Mouse (Mus musculus) spleen, postnatal 14 days (tissue): ENCODE results near the gene Galnt7.

Experiments used
- DNase-seq, 2 experiments: peaks; one replicate each; pipeline ENCODE4 v3.0.0; 2021 to 2022; ENCODE audit warnings: low spot score in 2 of 2

Galnt7 gene

GRCm38 (mm10) chr8:57628787-57629664 lies 23.8 kb downstream of the Galnt7 start:
- no peak for DNase-seq

DNA sequence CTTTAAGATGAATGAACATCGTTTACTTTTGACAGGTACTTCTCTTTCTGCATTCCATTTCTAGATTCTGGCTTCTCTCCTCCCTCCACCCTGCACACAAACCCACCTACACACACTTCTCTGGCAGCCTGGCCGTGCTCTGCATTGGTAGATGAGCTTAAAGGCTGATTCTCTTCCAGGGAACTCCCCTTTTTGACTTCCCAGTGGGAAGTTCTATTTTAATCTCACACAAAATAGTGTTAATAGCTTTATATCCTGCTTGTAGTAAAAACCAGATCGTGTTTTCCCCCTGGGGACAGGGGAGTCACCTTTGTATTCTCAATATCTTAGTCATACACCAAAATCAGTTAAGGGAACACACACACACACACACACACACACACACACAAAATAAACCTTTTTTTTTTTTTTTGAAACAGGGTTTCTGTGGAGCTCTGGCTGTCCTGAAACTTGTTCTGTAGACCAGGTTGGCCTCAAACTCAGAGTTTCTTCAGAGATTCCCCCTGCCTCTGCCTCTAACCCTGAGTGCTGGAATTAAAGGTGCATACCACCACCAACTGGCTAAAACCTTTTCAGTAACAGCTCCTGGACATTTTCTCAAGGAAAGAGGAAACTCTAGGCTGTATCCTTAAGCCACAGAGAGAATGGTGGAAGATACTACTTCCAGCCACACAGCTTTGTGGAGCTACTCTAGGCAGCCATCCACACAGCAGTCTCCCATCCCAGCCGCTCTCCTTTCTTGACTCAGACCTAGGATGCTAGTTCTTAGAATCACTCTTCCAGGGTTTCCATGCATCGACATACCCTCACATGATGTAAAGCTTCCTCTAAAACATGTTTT lies 24.7 kb downstream of the Galnt7 start:
- no peak for DNase-seq

DNA sequence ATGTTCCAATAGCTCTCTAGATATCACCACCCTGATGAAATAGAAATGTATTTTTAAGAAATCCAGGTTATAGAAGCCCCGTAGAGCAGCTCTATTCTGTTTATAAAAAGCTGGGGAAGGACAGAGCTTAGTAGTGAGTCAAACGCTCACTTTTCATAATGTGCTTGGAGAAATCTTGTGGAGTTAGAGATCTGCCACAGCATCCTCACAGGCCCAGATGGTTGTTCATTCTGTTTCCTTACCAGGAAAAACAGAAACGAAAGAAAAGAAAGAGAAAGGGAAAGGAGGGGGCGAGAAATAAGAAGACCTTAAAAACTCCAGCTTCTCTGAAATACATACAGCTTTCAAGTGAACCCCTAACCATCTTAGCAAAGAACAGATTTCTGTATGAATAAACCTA lies 28.9 kb downstream of the Galnt7 start:
- DNase-seq: no peak

- DNase-seq: no peak
Observed at GRCm38 (mm10) chr8:57623051-57623450, 29.8 kb downstream of the Galnt7 start.

DNA sequence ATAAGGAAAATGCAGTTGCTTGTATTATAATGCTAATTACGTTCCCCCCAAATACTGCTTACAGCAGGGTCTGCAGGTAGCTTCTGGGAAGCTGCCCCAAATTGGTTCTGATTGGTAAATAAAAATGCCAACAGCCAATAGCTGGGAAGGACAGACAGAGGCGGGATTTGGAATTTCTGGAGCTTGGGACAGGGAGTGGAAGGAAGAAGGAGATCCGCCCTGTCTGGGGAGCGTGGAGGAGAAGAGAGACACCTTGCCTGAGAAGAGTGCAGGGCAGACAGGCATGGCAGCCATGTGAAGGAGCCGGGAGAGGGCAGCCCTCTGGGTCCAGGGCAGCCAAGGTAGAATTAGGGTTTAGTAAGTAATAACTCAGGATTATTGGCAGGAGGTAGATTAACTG lies 35.9 kb downstream of the Galnt7 start:
- DNase-seq: no peak

GRCm38 (mm10) chr8:57615016-57615657 lies 37.7 kb downstream of the Galnt7 start:
- DNase-seq: no peak

GRCm38 (mm10) chr8:57611419-57611977 lies 41.3 kb downstream of the Galnt7 start:
- no peak for DNase-seq

DNA sequence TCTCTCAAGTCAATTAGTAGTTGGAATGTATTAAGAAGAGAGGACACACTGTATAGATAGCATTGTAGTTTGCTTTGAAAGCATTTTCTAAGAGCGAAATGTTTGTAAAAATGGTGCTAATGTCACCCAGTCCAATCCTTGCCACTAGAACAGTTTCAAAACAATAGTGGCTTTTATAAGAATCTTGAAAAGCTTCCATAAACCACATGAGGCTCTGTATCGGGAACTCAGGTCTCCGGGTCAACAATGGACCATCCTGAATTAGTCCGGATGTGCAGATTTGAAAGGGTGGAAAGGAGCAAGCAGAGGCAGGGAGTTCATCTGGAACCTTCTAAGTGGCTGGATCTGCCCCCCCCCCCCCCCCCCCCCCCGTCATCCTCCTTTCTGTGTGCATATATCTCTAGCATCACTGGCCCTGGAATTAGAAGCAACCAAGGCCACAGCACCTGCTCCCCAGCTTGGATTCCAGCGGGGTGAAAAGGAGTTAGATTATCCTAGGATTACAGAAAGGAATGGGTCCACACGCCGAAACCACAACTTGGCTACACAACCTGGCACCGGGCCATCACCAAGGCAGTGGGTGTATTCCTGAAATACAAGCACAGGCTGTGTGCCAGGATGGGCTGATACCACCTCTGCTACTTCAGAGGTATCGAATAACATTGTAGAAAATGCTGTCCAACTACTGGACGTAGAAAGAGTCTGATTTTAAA lies 42.0 kb downstream of the Galnt7 start:
- no peak for DNase-seq

- no peak for DNase-seq
Observed at GRCm38 (mm10) chr8:57602511-57602910, 50.3 kb downstream of the Galnt7 start.

GRCm38 (mm10) chr8:57601987-57602418 lies 50.8 kb downstream of the Galnt7 start:
- DNase-seq: no peak

GRCm38 (mm10) chr8:57599813-57600555 lies 52.8 kb downstream of the Galnt7 start:
- no peak for DNase-seq

DNA sequence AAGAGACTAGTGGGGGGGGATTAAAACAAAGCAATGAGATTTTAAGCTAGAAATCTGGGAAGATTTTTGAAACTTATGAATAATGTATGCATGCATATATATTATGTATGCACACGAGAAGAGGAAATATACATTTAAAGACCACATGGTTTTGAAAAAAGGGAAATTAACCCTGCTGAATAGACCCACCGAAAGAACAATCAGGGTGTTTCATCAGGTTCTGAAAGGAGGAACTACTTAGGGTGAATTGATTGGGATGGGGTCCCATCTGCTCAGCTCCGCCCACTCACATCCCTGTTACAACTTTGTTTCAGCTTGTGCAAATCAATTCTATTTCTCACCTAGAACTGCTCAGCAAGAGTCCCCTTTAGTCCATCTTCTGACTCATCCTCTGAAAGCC lies 57.0 kb downstream of the Galnt7 start:
- DNase-seq: no peak

DNA sequence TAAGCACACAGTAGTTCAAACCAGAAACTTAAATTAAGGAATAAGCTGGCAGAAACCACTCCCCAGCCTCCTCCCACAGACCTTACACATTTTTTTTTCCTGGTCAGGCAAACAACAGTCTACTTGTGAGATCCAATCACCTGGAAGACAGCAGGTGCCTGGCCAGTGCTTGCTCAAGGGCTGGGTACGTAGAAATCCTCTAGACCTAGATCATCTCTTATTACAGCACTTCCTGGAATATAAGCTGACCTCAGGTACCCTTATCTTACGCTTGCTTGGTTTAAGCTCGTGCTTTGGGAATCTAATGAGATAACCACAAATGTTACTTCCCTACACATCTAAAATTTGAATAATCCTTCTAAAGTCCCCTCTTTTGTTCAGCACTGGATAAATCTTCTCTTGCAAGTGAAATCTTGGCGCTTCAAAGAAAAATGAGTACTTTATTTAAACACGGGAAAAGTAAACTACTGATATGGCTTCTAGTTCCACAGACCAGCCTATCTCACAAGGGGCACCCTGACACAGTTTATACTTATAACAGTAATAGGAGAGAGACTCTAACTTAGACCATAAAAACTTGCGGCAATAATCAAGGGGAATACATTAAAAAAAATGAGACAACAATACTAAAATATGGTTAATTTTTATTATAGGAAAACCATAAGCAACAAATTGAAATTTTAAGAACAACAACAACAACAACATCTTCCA lies 58.5 kb downstream of the Galnt7 start:
- no peak for DNase-seq

DNA sequence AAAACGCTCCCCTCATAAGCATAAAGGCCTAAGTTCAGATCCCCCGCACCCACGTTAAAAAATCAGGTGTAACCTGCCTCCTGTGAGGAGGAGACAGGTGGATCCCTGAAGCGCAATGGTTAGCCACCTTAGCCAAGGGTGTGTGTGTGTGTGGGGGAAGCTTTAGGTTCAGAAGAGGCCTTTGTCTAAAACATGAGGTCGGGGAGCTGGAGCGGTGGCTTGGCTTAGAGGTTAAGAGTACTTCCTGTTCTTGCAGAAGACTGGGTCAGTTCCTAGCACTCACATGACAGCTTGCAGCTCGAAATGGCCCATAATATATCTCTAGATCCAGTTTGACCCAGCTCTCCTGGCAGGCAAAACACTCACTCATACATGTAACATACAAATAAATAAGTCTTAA lies 60.2 kb downstream of the Galnt7 start:
- no peak for DNase-seq

DNA sequence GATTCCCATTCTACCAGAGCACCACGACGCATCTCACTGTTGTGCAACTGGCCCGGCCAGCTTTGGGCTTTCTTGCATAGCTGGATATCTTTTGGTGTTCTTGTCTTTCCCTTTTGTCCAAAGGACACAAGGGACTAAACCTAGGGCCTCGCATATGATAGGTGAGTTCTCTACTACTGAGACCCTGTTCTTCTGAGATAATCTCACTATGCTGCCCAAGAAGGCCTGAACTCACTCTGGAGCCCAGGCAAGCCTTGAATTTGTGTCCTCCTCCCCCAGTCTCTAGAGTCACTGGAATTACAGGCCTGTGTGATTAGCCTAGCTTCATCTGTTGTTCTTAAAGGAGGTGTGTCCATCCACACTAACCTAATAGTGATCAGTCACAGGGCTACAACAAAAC lies 61.2 kb downstream of the Galnt7 start:
- no peak for DNase-seq

DNA sequence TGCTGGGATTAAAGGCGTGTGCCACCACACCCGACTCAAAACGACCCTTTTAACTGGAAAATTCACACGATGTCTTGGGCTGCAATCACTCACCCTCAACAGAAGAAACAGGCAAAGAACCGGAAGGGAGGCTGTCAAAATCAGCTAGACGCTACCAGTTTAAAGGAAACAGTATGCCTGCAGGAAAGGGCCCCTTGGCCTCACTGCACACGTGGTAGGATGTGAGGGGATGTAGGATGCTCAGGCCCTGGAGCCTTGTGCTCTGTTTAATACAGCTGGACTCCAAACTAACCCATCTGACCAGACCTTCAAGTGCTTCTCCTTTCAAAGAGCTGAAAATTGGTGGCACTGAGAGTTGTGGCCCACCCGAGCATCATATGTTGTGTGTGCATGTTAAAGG lies 62.8 kb downstream of the Galnt7 start:
- DNase-seq: no peak

DNA sequence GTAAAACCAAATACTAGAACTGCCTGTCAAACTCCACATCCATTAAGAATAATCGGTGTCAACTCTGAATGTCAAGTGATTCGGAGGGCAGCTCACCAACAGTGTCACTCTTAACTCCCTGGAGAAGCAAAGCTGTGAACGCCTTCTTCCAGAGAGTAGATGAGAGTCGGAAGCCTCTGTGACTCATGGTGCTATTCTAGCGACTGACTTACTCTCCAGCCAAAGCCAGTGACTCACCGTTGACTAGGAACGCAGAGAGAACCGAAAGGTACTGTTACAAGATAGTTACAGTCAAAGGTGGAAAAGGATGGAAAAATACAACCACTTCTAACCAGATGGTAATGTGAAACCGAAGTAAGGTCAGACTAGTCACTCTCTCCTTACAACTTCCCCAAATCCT lies 63.7 kb downstream of the Galnt7 start:
- DNase-seq: no peak

GRCm38 (mm10) chr8:57588604-57589003 lies 64.2 kb downstream of the Galnt7 start:
- DNase-seq: no peak

DNA sequence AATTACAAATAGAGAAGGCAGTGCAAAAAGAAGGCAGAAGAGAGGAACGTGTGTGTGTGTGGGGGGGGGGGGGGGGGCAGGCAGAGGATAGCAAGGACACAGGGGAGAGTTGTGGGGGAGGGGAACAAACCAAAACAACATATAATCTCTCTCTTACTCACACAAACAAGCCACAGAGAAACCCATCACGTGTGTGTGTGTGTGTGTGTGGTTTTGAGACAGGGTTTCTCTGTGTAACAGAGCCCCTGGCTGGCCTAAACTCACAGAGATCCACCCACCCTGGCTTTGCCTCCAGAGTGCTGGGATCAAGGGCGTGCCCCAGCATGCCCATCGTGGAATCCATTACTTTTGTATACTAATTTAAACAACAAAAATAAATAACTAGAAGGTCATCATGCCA lies 66.2 kb downstream of the Galnt7 start:
- no peak for DNase-seq

- DNase-seq: no peak
Observed at GRCm38 (mm10) chr8:57585831-57586230, 67.0 kb downstream of the Galnt7 start.
